Mouse (Mus musculus): ENCODE data around the gene Naa60. TPM values are rescaled to one million over a fixed set of nuclear protein-coding genes. Genes with fewer than 3 reads are reported as not detected.

Naa60 gene
- total RNA-seq, 4 experiments from 2014 or later = 35.2 to 54.2 (median 42.0) TPM

Small RNA genes within 50 kb of the gene (microRNA-seq; reads per million reads assigned to microRNA genes)
- not detected for gene Gm23493

Other genes starting within 250 kb of the Naa60 start
- gene Mefv, start 154.3 kb upstream of the Naa60 start, total RNA-seq (2022) = not detected
- 1 to 10 TPM; 6.1 to 7.0 (median 6.4) TPM for gene Zfp263, start 128.3 kb upstream of the Naa60 start, total RNA-seq (2022)
- not detected for gene Olfr15, start 41.5 kb upstream of the Naa60 start, total RNA-seq (2022)
- 1 to 10 TPM; 1.5 to 2.0 (median 1.7) TPM for gene Zfp174, start 25.1 kb upstream of the Naa60 start, total RNA-seq (2022)
- gene Zfp597, start 12.2 kb downstream of the Naa60 start, total RNA-seq (2022) = 1 to 10 TPM; 6.5 to 9.3 (median 7.1) TPM
- under 1 TPM in 1 of 4 experiments, not detected in 3; 0.65 TPM for gene Gm20695, start 12.3 kb downstream of the Naa60 start, total RNA-seq (2022)
- gene 1700037C18Rik, start 36.3 kb downstream of the Naa60 start, total RNA-seq (2022) = 1 to 10 TPM; 2.4 to 3.0 (median 2.6) TPM
- gene Cluap1, start 36.4 kb downstream of the Naa60 start, total RNA-seq (2022) = 1 to 10 TPM; 5.9 to 8.3 (median 7.1) TPM
- gene Nlrc3, start 104.3 kb downstream of the Naa60 start, total RNA-seq (2022) = 1 to 10 TPM; 1.6 to 2.3 (median 1.9) TPM
- 1 to 10 TPM; 6.1 to 8.8 (median 7.7) TPM for gene Slx4, start 131.4 kb downstream of the Naa60 start, total RNA-seq (2022)
- gene Dnase1, start 164.6 kb downstream of the Naa60 start, total RNA-seq (2022) = under 1 TPM in 2 of 4 experiments, not detected in 2; 0.44 to 0.52 TPM
- gene Trap1, start 205.5 kb downstream of the Naa60 start, total RNA-seq (2022) = 100 to 1,000 TPM; 117 to 132 (median 130) TPM

All from gastrocnemius, adult 8-10 months (tissue).